ENCODE assay signal across 22 mouse cellular contexts in genomic region chr9:15619767-15620166, GRCm38 (mm10). TPM values are rescaled to one million over a fixed set of nuclear protein-coding genes. Genes with fewer than 3 reads are reported as not detected.
A peak's percentile ranks its signal among the peaks of the same experiment; 100 is the strongest.
DNase-seq lines count a peak whose midpoint lies in the region; ATAC-seq and TF ChIP-seq lines count a peak whose summit lies in the region.
"Had no signal": no experiment of that assay in that cellular context is flagged by ENCODE, and none has a peak within 500 bp of the region (broad histone marks: within the 10 kb centered on the region; RNA-seq: fewer than 3 reads in every experiment).

No protein-coding gene starts in this region.

- WGBS in hindbrain, embryonic 12.5 days = 50% methylated on average over 1 of the region's 1 CpGs
- WGBS in hindbrain, embryonic 10.5 days = 58% methylated on average over 1 of the region's 1 CpGs
- 71% methylated on average over 1 of the region's 1 CpGs for WGBS in heart, adult 2 months

- no peaks in the 10 kb centered on the region for H3K36me3 ChIP-seq in hindbrain, embryonic 12.5 days
- no peaks in the 10 kb centered on the region for H3K36me3 ChIP-seq in hindbrain, embryonic 10.5 days
- H3K36me3 ChIP-seq in testis, adult 2 months (ENCODE audit: control insufficient read depth, insufficient read depth, low read length) = no peaks in the 10 kb centered on the region
- no peaks in the 10 kb centered on the region for H3K36me3 ChIP-seq in heart, adult 2 months (ENCODE audit: control insufficient read depth, insufficient read depth, low read length)
- H3K36me3 ChIP-seq: liver, embryonic 13.5 days had no signal

- no peak overlapping the region for H3K9ac ChIP-seq in hindbrain, embryonic 12.5 days
- no peak overlapping the region for H3K9ac ChIP-seq in heart, adult 2 months (ENCODE audit: low read depth, low read length)
- H3K9ac ChIP-seq: liver, embryonic 13.5 days had no signal

- intact Hi-C loops in heart, adult 2 months (cut with DNase I) = no loop called here

- H3K9me3 ChIP-seq in hindbrain, embryonic 12.5 days (replicated peaks) = no peaks in the 10 kb centered on the region
- H3K9me3 ChIP-seq in hindbrain, embryonic 10.5 days = no peaks in the 10 kb centered on the region
- H3K9me3 ChIP-seq: liver, embryonic 13.5 days had no signal

- no peaks in the 10 kb centered on the region for H3K27me3 ChIP-seq in hindbrain, embryonic 12.5 days
- no peaks in the 10 kb centered on the region for H3K27me3 ChIP-seq in hindbrain, embryonic 10.5 days (ENCODE audit: insufficient read depth, poor library complexity, severe bottlenecking)
- H3K27me3 ChIP-seq in testis, adult 2 months (ENCODE audit: control insufficient read depth, insufficient read depth, low read length) = no peaks in the 10 kb centered on the region
- H3K27me3 ChIP-seq in heart, adult 2 months (ENCODE audit: control insufficient read depth, insufficient read depth, low read length) = no peaks in the 10 kb centered on the region
- H3K27me3 ChIP-seq: liver, embryonic 13.5 days had no signal

- no peaks in the 10 kb centered on the region for H3K79me2 ChIP-seq in heart, adult 2 months (replicated peaks; ENCODE audit: control insufficient read depth, insufficient read depth, low read length)

- no peak overlapping the region for H3K27ac ChIP-seq in hindbrain, embryonic 12.5 days
- no peak overlapping the region for H3K27ac ChIP-seq in hindbrain, embryonic 10.5 days
- H3K27ac ChIP-seq in testis, adult 2 months (ENCODE audit: control insufficient read depth, insufficient read depth, low read depth, low read length) = no peak overlapping the region
- no peak overlapping the region for H3K27ac ChIP-seq in heart, adult 2 months
- H3K27ac ChIP-seq: layer of hippocampus, adult 2 months; liver, embryonic 13.5 days had no signal

- no peak for TF ChIP-seq CTCF in testis, adult 2 months (IDR thresholded peaks at IDR 0.05; ENCODE audit: control insufficient read depth, insufficient read depth, insufficient replicate concordance, low read depth, low read length)
- no peak for TF ChIP-seq CTCF in heart, adult 2 months (IDR thresholded peaks at IDR 0.05)

- peaks cover 6% of the 10 kb centered on the region for H3K4me1 ChIP-seq in hindbrain, embryonic 12.5 days
- H3K4me1 ChIP-seq in hindbrain, embryonic 10.5 days (replicated peaks) = peaks cover 17% of the 10 kb centered on the region
- no peaks in the 10 kb centered on the region for H3K4me1 ChIP-seq in testis, adult 2 months (ENCODE audit: control insufficient read depth, insufficient read depth, low read length)
- H3K4me1 ChIP-seq in heart, adult 2 months (ENCODE audit: control insufficient read depth, insufficient read depth, low read length) = no peaks in the 10 kb centered on the region
- H3K4me1 ChIP-seq: liver, embryonic 13.5 days had no signal

- H3K4me2 ChIP-seq in hindbrain, embryonic 12.5 days (replicated peaks) = no peak overlapping the region
- H3K4me2 ChIP-seq: liver, embryonic 13.5 days had no signal

- H3K4me3 ChIP-seq in hindbrain, embryonic 12.5 days = no peak overlapping the region
- no peak overlapping the region for H3K4me3 ChIP-seq in hindbrain, embryonic 10.5 days
- H3K4me3 ChIP-seq in testis, adult 2 months (ENCODE audit: control insufficient read depth, low read depth, low read length) = peak overlapping the region; percentile 56
- H3K4me3 ChIP-seq in heart, adult 2 months = no peak overlapping the region
- H3K4me3 ChIP-seq: layer of hippocampus, adult 2 months; liver, embryonic 13.5 days had no signal

- no peak for DNase-seq in hindbrain, embryonic 10.5 days (ENCODE audit: low spot score)
- DNase-seq in testis, postnatal 14 days (ENCODE audit: low spot score) = no peak
- peak; percentile 9 for DNase-seq in neural tube, embryonic 10.5 days (ENCODE audit: extremely low spot score, low spot score)
- DNase-seq in kidney, adult 11 months = no peak
- no peak for DNase-seq in heart, adult 2 months
- DNase-seq: adrenal gland, adult 8-10 months; cerebellum, adult 11-12 months; cerebellum, postnatal 10 days; gastrocnemius, postnatal 36 days; kidney, postnatal 25 days; layer of hippocampus, postnatal 36 days; liver, embryonic 13.5 days; lung, adult 2 months; thymus, postnatal 25 days had no signal

- no peak for TF ChIP-seq POLR2A in testis, adult 2 months (IDR thresholded peaks at IDR 0.05; ENCODE audit: control insufficient read depth, low read depth, low read length)
- no peak for TF ChIP-seq POLR2A in heart, adult 2 months (IDR thresholded peaks at IDR 0.05; ENCODE audit: insufficient read depth, low read depth, low read length)

- no peak for TF ChIP-seq EP300 in heart, adult 2 months (IDR thresholded peaks at IDR 0.05; ENCODE audit: insufficient read depth, low read depth, low read length)

- ATAC-seq in hindbrain, embryonic 12.5 days (ENCODE audit: low FRiP score) = 0 out of 2 replicates have a peak, but pooled peaks have one; percentile 22
- ATAC-seq: intestine, embryonic 16.5 days had no signal

RNA-seq across cellular contexts. Expression of gene Deup1, which starts 8.0 kb away (rescaled TPM):
- 3.5 and 4.0 TPM in 2 replicates for polyA plus RNA-seq in hindbrain, embryonic 12.5 days (2016; fragmentation: Nextera tagmentation; extraction: Ambion mirVana)
- 4.2 and 5.8 TPM in 2 replicates for polyA plus RNA-seq in hindbrain, embryonic 10.5 days (2016; fragmentation: Nextera tagmentation; extraction: Ambion mirVana)
- polyA plus RNA-seq in testis, adult 2 months (2012; rRNA removed) = 73.6 and 78.6 TPM in 2 replicates
- not detected for total RNA-seq in heart, adult 2 months (2021)
- 0.16 and 0.18 TPM in 2 replicates for polyA plus RNA-seq in heart, adult 2 months (2012; rRNA removed)
- total RNA-seq: gastrocnemius, postnatal 36 days; hematopoietic stem cell, adult 5-6 weeks; megakaryocyte, adult 5-6 weeks; MEL had no signal
- polyA plus RNA-seq: C2C12; liver, embryonic 13.5 days had no signal

Comparison
In these comparisons a context has a peak if more than half of its experiments do, and no peak if none do; other contexts are left out.
1. RNA of gene Deup1, which starts 8.0 kb away (polyA plus RNA-seq): 73.6 to 78.6 TPM in testis, adult 2 months; 4.2 to 5.8 TPM in hindbrain, embryonic 10.5 days, 3.5 to 4.0 TPM in hindbrain, embryonic 12.5 days and 0.16 to 0.18 TPM in heart, adult 2 months; every median in the first group is over 10 times any median in the second.